Mouse (Mus musculus): ENCODE results near the gene Zkscan8.
A peak's percentile ranks its signal among the peaks of the same experiment; 100 is the strongest.
"Not testable (repeated sequence)": the region's sequence is repeated elsewhere in the genome, so short reads cannot be mapped to it uniquely, and the experiment has no call there.

Gene Zkscan8

GRCm38 (mm10) chr13:21530781-21531201 is at the start of gene Zkscan8:
Gene Zkscan8, minus strand, starts transcription at chr13:21531120.
- peak; percentile 54 to 84 for DNase-seq (ENCODE audit: low spot score in 2 of 2)

- DNase-seq (ENCODE audit: low spot score in 2 of 2), result no peak
These were observed 28.9 kb upstream of the Zkscan8 start, which contains the start of gene Olfr1535 for GRCm38 (mm10) chr13:21559793-21560192. Gene Olfr1535, minus strand, starts transcription at chr13:21559893.

- DNase-seq (ENCODE audit: low spot score in 2 of 2), result no peak
These were observed 19.6 kb upstream of the Zkscan8 start for GRCm38 (mm10) chr13:21550416-21551110.

GRCm38 (mm10) chr13:21549487-21549886 is 18.6 kb upstream of the Zkscan8 start:
- no peak for DNase-seq (ENCODE audit: low spot score in 2 of 2)

GRCm38 (mm10) chr13:21542708-21543107 is 11.8 kb upstream of the Zkscan8 start, which contains the start of gene Olfr1366:
Gene Olfr1366, minus strand, starts transcription at chr13:21542808.
- no peak for DNase-seq (ENCODE audit: low spot score in 2 of 2)

- no peak for DNase-seq (ENCODE audit: low spot score in 2 of 2)
These were observed 784 bp downstream of the Zkscan8 start for GRCm38 (mm10) chr13:21530136-21530535.

- DNase-seq (ENCODE audit: low spot score in 2 of 2), result peak; percentile 32 to 69
These were observed 24.7 kb downstream of the Zkscan8 start for GRCm38 (mm10) chr13:21506221-21506649.

GRCm38 (mm10) chr13:21502296-21502695 is 28.6 kb downstream of the Zkscan8 start:
- no peak for DNase-seq (ENCODE audit: low spot score in 2 of 2)

GRCm38 (mm10) chr13:21501182-21501581 is 29.7 kb downstream of the Zkscan8 start, which contains the start of gene Gm11273:
Gene Gm11273, minus strand, starts transcription at chr13:21501418.
- not testable (repeated sequence) for DNase-seq (ENCODE audit: low spot score in 2 of 2)

- no peak for DNase-seq (ENCODE audit: low spot score in 2 of 2)
These were observed 35.8 kb downstream of the Zkscan8 start, which contains the start of gene AK157302 for GRCm38 (mm10) chr13:21495080-21495479. Gene AK157302, plus strand, starts transcription at chr13:21495223.

- DNase-seq (ENCODE audit: low spot score in 2 of 2), result no peak
These were observed 38.1 kb downstream of the Zkscan8 start for GRCm38 (mm10) chr13:21492847-21493246.

GRCm38 (mm10) chr13:21486881-21487280 is 44.0 kb downstream of the Zkscan8 start:
- no peak for DNase-seq (ENCODE audit: low spot score in 2 of 2)

- DNase-seq (ENCODE audit: low spot score in 2 of 2), result peak; percentile 51 to 86
These were observed 51.9 kb downstream of the Zkscan8 start, which contains the start of the genes Zkscan4 and Gm10065 for GRCm38 (mm10) chr13:21478759-21479670. Gene Zkscan4, plus strand, starts transcription at chr13:21478907. Gene Gm10065, minus strand, starts transcription at chr13:21479441.

- no peak for DNase-seq (ENCODE audit: low spot score in 2 of 2)
These were observed 58.5 kb downstream of the Zkscan8 start for GRCm38 (mm10) chr13:21472427-21472826.

- no peak for DNase-seq (ENCODE audit: low spot score in 2 of 2)
These were observed 61.8 kb downstream of the Zkscan8 start for GRCm38 (mm10) chr13:21469097-21469496.

GRCm38 (mm10) chr13:21468061-21469019 is 62.6 kb downstream of the Zkscan8 start, which contains the start of gene Nkapl:
Gene Nkapl, minus strand, starts transcription at chr13:21468509.
- DNase-seq (ENCODE audit: low spot score in 2 of 2), result peak; percentile 20 to 74

GRCm38 (mm10) chr13:21467336-21467735 is 63.6 kb downstream of the Zkscan8 start:
- DNase-seq (ENCODE audit: low spot score in 2 of 2), result no peak
